Mouse (Mus musculus) lung, embryonic 15.5 days (tissue): ENCODE measurements at regions not wholly inside any gene's neighbourhood (a gene's known extent, or its start where the extent isn't known, plus 50 kb on each side); places are given as distances from the start of the nearest gene placed in this dataset.

Experiments
- ATAC-seq: fragments of 200-750 bp; cut with Nextera tagmentation; 2 replicates; pipeline ENCODE4 v1.8.0; 2017; ENCODE audit warnings: moderate number of reproducible peaks, borderline replicate concordance; ENCODE audit not compliant: low FRiP score, low TSS enrichment; ENCODE audit errors: extremely low read depth
- H3K27ac ChIP-seq: fragments of 300-500 bp; sonication (generic); 2 replicates; pipeline ENCODE4 v1.5.1; 2015; ENCODE audit warnings: moderate library complexity, mild to moderate bottlenecking, inconsistent platforms
- H3K27me3 ChIP-seq: fragments of 300-500 bp; sonication (generic); 2 replicates; pipeline ENCODE4 v1.6.1; 2015; ENCODE audit warnings: inconsistent platforms
- H3K36me3 ChIP-seq: fragments of 300-500 bp; sonication (generic); 2 replicates; pipeline ENCODE4 v1.6.1; 2015; ENCODE audit warnings: inconsistent platforms
- H3K4me1 ChIP-seq: fragments of 300-500 bp; sonication (generic); 2 replicates; pipeline ENCODE4 v1.6.1; 2015; ENCODE audit warnings: inconsistent platforms
- H3K4me2 ChIP-seq: fragments of 300-500 bp; sonication (generic); 2 replicates; pipeline ENCODE4 v1.6.1; 2015; ENCODE audit warnings: inconsistent platforms, mild to moderate bottlenecking, moderate library complexity
- H3K4me3 ChIP-seq: fragments of 300-500 bp; sonication (generic); 2 replicates; pipeline ENCODE4 v1.5.1; 2015; ENCODE audit warnings: mild to moderate bottlenecking, inconsistent platforms
- H3K9ac ChIP-seq: fragments of 300-500 bp; sonication (generic); 2 replicates; pipeline ENCODE4 v1.6.1; 2015; ENCODE audit warnings: inconsistent platforms
- H3K9me3 ChIP-seq: fragments of 300-500 bp; sonication (generic); 2 replicates; pipeline ENCODE4 v1.6.1; 2016; ENCODE audit warnings: inconsistent platforms
- WGBS: fragments of 180-500 bp; shearing (Covaris S2); methylation state at CpG from one replicate; pipeline ENCODE4 v1.1.7; 2015; 5-methylcytosine and 5-hydroxymethylcytosine counted together

DNA sequence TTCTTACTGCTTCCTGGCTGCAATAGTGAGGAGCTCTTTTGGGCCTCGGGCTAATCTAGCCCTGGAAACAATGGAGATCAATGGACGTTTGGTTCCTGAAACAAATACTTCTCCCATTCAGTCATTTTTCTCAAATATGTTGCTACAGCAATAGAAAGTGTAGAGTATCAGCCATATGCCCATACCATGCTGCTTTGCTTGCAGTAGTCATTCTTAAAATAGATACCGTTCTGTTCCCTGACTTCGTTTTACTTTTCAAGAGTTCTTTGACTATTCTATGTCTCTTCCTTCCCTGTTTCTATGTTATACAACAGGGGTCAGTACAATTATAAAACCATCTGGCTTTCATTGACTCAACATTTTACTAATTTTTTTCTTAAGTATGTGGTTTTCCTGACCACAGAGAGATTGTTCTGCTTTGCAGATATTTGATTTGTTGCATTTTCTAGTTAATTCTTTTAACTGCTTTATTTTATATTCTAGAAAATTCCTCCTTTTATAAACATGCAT is 275.2 kb upstream of the Xrcc4 start:
- no peak overlapping the region for H3K4me2 ChIP-seq
- H3K9ac ChIP-seq: no peak overlapping the region
- peaks cover 8% of the 10 kb centered on the region for H3K4me1 ChIP-seq
- H3K27ac ChIP-seq: no peak overlapping the region
- H3K4me3 ChIP-seq: no peak overlapping the region
- WGBS: 81% methylated on average over 4 of the region's 4 CpGs
- no peaks in the 10 kb centered on the region for H3K36me3 ChIP-seq
- no peaks in the 10 kb centered on the region for H3K9me3 ChIP-seq
- ATAC-seq: no peak
- H3K27me3 ChIP-seq: no peaks in the 10 kb centered on the region

GRCm38 (mm10) chr13:90359861-90360601 is 270.6 kb upstream of the Xrcc4 start:
- Histone ChIP-seq H3K36me3 (no peaks in the 10 kb centered on the region), H3K4me2 (peak overlapping the region; percentile 35), H3K27me3 (no peaks in the 10 kb centered on the region), H3K4me3 (no peak overlapping the region), H3K27ac (peak overlapping the region; percentile 24; the same call in 1 of the 2 replicates), H3K4me1 (peaks cover 16% of the 10 kb centered on the region), H3K9me3 (no peaks in the 10 kb centered on the region), H3K9ac (no peak overlapping the region)
- ATAC-seq: peak; percentile 64; the same call in 1 of the 2 replicates
- WGBS: 27% methylated on average over 10 of the region's 10 CpGs

DNA sequence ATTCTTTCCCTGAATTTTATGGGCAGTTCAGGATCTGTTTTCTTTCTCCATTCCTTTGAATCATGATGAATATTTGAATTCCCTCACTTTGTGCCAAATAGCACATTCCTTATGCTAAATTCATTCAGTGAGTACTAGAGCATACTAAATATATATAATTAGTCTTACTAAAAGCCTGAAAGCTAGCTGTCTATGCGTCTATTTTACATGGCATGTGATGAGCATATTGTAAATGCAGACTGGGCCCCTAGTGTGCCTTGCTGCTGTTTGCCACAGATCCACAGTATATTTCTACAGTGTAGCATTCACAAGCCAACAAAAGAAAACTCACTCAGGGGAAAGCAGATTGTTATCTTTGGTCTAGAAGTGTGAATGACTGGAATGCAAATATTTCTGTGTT is 268.7 kb upstream of the Xrcc4 start:
- H3K9me3 ChIP-seq: no peaks in the 10 kb centered on the region
- H3K27ac ChIP-seq: no peak overlapping the region
- WGBS: 49% methylated on average over 1 of the region's 1 CpGs
- no peak for ATAC-seq
- H3K4me1 ChIP-seq: peaks cover 16% of the 10 kb centered on the region
- H3K27me3 ChIP-seq: no peaks in the 10 kb centered on the region
- H3K36me3 ChIP-seq: no peaks in the 10 kb centered on the region
- no peak overlapping the region for H3K4me2 ChIP-seq
- H3K9ac ChIP-seq: no peak overlapping the region
- no peak overlapping the region for H3K4me3 ChIP-seq

GRCm38 (mm10) chr13:90355602-90356001 is 266.2 kb upstream of the Xrcc4 start:
- Histone ChIP-seq H3K4me2 (no peak overlapping the region), H3K36me3 (no peaks in the 10 kb centered on the region), H3K4me3 (no peak overlapping the region), H3K9ac (no peak overlapping the region), H3K9me3 (no peaks in the 10 kb centered on the region), H3K27me3 (no peaks in the 10 kb centered on the region), H3K27ac (no peak overlapping the region), H3K4me1 (peaks cover 16% of the 10 kb centered on the region)
- ATAC-seq: no peak
- WGBS: 90% methylated on average over 1 of the region's 1 CpGs

DNA sequence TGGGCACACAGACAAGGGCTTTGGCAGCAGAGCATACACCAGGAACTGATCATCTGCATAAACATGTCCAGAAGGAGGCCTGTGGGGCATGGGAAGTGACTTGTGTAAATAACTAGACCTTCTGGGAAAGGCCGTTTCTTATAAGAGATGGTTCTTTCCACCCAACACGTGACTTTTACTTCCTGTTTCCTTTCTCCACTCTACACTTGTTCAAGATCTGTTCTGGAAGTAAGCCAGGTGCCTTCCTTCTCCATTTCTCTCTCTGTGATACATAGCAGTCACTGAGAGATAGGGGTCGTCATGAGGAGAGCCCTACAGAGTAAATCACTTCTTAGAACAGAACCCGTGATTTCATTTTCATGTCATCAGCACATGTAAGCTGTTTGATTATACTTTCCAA is 253.4 kb upstream of the Xrcc4 start:
- 29% methylated on average over 4 of the region's 4 CpGs for WGBS
- H3K4me3 ChIP-seq: no peak overlapping the region

GRCm38 (mm10) chr13:90341597-90342212 is 252.3 kb upstream of the Xrcc4 start:
- Histone ChIP-seq H3K9ac (no peak overlapping the region), H3K4me2 (no peak overlapping the region), H3K4me1 (peaks cover 5% of the 10 kb centered on the region; the same call in 1 of the 2 replicates), H3K27ac (no peak overlapping the region), H3K9me3 (no peaks in the 10 kb centered on the region), H3K4me3 (no peak overlapping the region), H3K27me3 (no peaks in the 10 kb centered on the region), H3K36me3 (no peaks in the 10 kb centered on the region)
- no peak for ATAC-seq
- WGBS: 42% methylated on average over 8 of the region's 8 CpGs

More for the DNA sequence above, 253.4 kb upstream of the Xrcc4 start:
- Histone ChIP-seq H3K27me3 (no peaks in the 10 kb centered on the region), H3K4me1 (peaks cover 5% of the 10 kb centered on the region; the same call in 1 of the 2 replicates), H3K4me2 (no peak overlapping the region), H3K27ac (no peak overlapping the region), H3K9me3 (no peaks in the 10 kb centered on the region), H3K36me3 (no peaks in the 10 kb centered on the region), H3K9ac (no peak overlapping the region)
- no peak for ATAC-seq

GRCm38 (mm10) chr13:90340647-90341160 is 251.3 kb upstream of the Xrcc4 start:
- ATAC-seq: no peak
- Histone ChIP-seq H3K27me3 (no peaks in the 10 kb centered on the region), H3K27ac (no peak overlapping the region), H3K4me3 (no peak overlapping the region), H3K4me2 (no peak overlapping the region), H3K36me3 (no peaks in the 10 kb centered on the region), H3K9ac (no peak overlapping the region), H3K9me3 (no peaks in the 10 kb centered on the region), H3K4me1 (peaks cover 5% of the 10 kb centered on the region; the same call in 1 of the 2 replicates)
- 49% methylated on average over 2 of the region's 2 CpGs for WGBS

GRCm38 (mm10) chr13:90337591-90337990 is 248.2 kb upstream of the Xrcc4 start:
- Histone ChIP-seq H3K4me2 (no peak overlapping the region), H3K9me3 (no peaks in the 10 kb centered on the region), H3K27ac (no peak overlapping the region), H3K4me1 (peaks cover 5% of the 10 kb centered on the region; the same call in 1 of the 2 replicates), H3K9ac (no peak overlapping the region), H3K4me3 (no peak overlapping the region), H3K36me3 (no peaks in the 10 kb centered on the region), H3K27me3 (no peaks in the 10 kb centered on the region)
- ATAC-seq: no peak
- WGBS: 82% methylated on average over 1 of the region's 1 CpGs

GRCm38 (mm10) chr13:90335741-90336037 is 246.3 kb upstream of the Xrcc4 start:
- Histone ChIP-seq H3K4me2 (no peak overlapping the region), H3K27ac (no peak overlapping the region), H3K9me3 (no peaks in the 10 kb centered on the region), H3K4me3 (no peak overlapping the region), H3K36me3 (no peaks in the 10 kb centered on the region), H3K9ac (no peak overlapping the region), H3K4me1 (no peaks in the 10 kb centered on the region), H3K27me3 (no peaks in the 10 kb centered on the region)
- no peak for ATAC-seq
- WGBS: 60% methylated on average over 3 of the region's 3 CpGs

GRCm38 (mm10) chr13:90334934-90335740 is 245.7 kb upstream of the Xrcc4 start:
- Histone ChIP-seq H3K27ac (no peak overlapping the region), H3K27me3 (no peaks in the 10 kb centered on the region), H3K4me3 (no peak overlapping the region), H3K36me3 (no peaks in the 10 kb centered on the region), H3K9me3 (no peaks in the 10 kb centered on the region), H3K4me1 (no peaks in the 10 kb centered on the region), H3K9ac (no peak overlapping the region), H3K4me2 (no peak overlapping the region)
- no peak for ATAC-seq
- 63% methylated on average over 6 of the region's 6 CpGs for WGBS

GRCm38 (mm10) chr13:90334286-90334685 is 244.9 kb upstream of the Xrcc4 start:
- no peaks in the 10 kb centered on the region for H3K36me3 ChIP-seq
- H3K4me1 ChIP-seq: no peaks in the 10 kb centered on the region
- H3K27me3 ChIP-seq: no peaks in the 10 kb centered on the region
- no peaks in the 10 kb centered on the region for H3K9me3 ChIP-seq
- ATAC-seq: no peak
- H3K4me3 ChIP-seq: no peak overlapping the region
- H3K4me2 ChIP-seq: no peak overlapping the region
- no peak overlapping the region for H3K27ac ChIP-seq
- no peak overlapping the region for H3K9ac ChIP-seq

GRCm38 (mm10) chr13:90325226-90325625 is 235.8 kb upstream of the Xrcc4 start:
- Histone ChIP-seq H3K9me3 (no peaks in the 10 kb centered on the region), H3K4me2 (no peak overlapping the region), H3K4me3 (no peak overlapping the region), H3K9ac (no peak overlapping the region), H3K4me1 (no peaks in the 10 kb centered on the region), H3K27me3 (no peaks in the 10 kb centered on the region), H3K27ac (no peak overlapping the region), H3K36me3 (no peaks in the 10 kb centered on the region)
- no peak for ATAC-seq
- 58% methylated on average over 3 of the region's 3 CpGs for WGBS
